Mouse (Mus musculus): ENCODE results near the gene Fam124b. TPM values are rescaled to one million over a fixed set of nuclear protein-coding genes. Genes with fewer than 3 reads are reported as not detected.

The Fam124b gene
- polyA plus RNA-seq (2012; ENCODE audit: low replicate concordance), result 0.10 TPM in 1 of 2 replicates, not detected in the other

GRCm38 (mm10) chr1:80218268-80218667 is at the start of gene Fam124b:
Fam124b (minus strand) TSS chr1:80218473.

Other genes starting within 250 kb of the Fam124b start
- gene Cul3, start 122.0 kb upstream of the Fam124b start, polyA plus RNA-seq (2012; ENCODE audit: low replicate concordance), result 8.5 and 11.8 TPM in 2 replicates
- not detected in 2 replicates for gene Gm45261, start 243.0 kb upstream of the Fam124b start, polyA plus RNA-seq (2012; ENCODE audit: low replicate concordance)